Mouse (Mus musculus) T-helper 2 cell (primary cell): ENCODE data around the gene Pgam2.

Source experiments
- in situ Hi-C: fragments of 300-600 bp; cut with MboI, MseI; formaldehyde crosslinking; loops from one replicate; pipeline ENCODE4 v1.15.1; 2025; ENCODE audit warnings: high pct_unique_total_duplicates

The Pgam2 gene

DNA sequence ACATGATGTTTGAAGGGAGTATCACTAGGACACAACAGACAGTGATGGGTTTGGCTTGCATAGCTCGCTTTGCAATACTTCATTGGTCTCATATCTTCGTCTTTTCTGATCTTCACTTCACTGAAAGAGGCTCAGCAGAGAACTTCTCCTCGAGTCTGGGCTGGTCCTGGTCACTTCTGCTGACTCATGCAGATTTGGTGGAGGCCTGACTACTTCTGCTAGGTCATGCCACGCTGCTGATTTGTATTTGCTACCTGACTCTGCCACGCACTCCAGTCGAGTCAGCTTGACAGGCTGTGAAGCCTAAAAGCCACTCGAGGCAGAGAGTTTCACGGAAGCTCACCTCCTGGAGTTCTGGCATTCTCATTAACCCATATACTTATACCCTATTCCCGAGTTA, 4.4 kb upstream of the Pgam2 start:
- in situ Hi-C loops, result no loop called here

DNA sequence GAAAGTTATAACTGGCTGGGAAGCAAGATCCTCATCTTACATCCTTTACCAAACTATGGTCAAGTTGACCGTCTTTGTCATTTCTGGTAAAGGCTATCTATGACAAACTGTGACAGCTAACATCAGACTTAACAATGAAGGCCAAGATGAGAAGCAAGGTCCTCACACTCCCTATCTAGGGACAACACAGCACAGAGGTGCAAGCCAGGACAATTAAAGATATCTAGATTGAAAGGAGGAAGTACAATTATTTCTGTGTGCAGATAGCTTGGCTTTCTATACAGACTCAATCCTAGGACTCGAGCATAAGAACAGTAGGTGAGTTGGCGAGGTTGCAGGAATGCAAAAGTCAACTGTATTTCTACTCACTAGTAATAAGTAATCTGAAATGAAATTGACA, 2.2 kb upstream of the Pgam2 start:
- in situ Hi-C loops, result no loop called here

DNA sequence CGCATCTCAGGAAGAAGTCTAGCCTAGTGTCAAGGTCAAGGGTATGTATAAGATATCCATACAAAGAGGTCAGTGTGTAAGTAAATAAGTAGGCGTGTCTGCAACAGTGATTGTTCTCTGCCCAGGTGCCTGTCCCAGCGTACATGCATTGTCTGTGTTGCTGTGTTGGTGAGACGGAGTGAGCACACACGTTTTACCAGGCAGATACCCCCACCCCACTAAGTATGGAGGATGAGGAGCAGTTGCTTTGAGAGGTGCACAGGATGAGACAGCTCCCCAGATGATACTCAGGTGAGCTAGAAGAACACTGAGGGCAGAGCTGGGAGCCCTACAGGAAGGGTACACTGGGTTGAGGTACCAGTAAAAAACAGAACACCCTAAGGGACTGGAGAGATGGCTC, 641 bp upstream of the Pgam2 start:
- in situ Hi-C loops, result no loop called here

DNA sequence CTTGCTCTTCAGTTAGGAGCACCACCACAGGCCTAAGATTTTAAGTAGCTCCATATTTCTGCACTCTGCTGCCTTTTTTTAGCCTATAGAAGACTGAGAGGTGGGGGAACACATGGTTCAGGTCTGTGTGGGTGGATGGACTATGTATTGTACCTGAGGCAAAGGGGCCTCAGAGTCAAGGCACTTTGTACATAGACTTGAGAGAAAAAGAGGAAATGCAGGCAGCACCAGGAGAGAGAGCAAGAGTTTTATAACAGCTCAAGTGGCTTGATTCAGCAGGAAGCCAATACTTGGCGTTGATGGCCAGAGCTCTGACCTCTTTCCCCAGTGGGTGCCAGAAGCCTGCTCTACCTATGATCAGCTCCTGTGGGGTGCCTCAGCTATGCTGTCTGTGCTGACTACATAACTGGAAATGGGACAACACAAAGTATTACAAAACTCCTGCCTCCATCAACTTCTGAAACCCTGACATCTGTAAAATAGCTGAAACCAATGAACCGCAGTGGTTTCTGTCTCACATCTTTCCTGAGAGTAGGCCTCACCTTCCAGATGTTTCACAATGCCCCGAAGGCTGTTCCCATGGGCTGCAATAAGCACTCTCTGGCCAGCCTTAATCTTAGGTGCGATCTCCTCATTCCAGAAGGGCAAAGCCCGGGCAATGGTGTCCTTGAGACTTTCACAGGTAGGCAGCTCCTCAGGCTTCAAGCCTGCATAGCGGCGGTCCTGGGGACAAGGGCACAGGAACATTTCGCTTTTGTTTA, 896 bp downstream of the Pgam2 start:
- in situ Hi-C loops, result no loop called here

DNA sequence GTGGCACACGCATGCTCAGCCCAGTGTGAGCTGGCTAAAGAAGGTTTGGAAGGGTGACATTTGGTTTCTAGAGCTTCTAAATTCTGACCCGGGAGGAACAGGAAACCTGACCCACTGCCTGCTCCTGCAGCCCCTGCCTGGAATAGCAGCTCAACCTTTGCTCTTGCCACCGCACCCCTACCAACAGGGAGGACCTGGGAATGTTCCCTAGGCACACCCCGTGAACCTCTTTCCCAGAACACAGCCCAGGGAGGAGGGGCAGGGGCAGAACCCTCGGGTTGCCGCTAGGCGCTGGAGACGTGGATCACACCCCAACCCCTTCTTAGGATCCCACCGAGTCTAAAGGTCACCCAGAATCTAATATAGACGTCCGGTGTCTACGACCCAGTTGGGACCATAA, 1.5 kb downstream of the Pgam2 start:
- in situ Hi-C loops, result no loop called here

DNA sequence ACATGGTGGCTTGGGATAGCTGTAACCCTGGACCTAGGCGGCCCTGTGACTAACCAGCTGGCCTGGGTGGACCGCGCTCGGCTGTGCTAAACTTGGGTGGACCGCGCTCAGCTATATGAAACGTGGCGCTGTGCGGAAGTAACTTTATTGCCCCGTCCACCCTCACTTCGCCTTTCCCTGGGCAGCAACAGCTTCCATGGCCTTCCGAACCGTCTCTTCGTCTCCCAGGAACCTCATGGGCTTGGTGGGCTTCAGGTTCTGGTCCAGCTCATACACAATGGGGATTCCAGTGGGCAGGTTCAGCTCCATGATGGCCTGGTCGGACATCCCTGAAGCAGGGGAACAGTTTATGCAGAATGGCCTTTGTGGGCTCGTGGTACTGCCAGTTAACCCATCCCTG, 2.0 kb downstream of the Pgam2 start:
- in situ Hi-C loops, result no loop called here

DNA sequence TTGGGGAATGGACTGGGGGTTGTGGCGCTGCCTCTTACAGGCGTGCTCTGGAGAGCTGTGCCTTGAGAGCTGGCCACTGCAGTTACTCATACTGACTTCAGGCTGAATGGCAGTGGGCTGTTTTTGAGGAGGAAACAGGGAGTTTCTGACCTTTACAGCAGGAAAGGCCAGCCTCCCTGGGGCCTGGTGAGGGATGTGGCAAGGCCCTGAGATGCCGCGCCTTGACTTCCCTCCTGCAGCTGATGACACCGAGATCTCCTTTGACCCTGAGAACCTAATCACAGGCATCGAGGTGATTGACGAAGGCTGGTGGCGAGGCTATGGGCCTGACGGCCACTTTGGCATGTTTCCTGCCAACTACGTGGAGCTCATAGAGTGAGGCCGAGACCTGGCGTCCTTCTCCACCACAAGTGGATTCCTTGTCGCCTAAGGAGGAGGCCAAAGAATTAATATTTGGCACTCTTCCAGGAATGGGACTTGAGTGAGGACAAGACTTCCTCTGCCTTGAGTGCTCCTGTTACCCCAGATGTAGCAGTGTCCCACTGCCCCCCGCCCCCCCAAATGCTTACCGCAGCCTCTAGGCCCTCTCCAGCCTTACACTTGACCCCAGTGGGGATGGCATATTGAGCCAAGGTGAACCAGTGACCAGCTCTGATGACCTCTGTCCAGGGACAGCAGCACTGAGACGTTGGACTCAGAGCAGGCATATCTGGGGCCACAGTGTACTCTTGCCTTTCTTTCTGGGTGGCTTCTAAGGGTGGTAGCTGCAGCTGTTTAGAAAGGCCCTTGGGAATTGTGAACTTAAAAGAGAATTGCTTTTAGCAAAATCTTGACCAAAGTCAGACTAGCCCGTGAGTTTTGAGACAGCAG, 3.7 kb downstream of the Pgam2 start:
- in situ Hi-C loops, result no loop called here

DNA sequence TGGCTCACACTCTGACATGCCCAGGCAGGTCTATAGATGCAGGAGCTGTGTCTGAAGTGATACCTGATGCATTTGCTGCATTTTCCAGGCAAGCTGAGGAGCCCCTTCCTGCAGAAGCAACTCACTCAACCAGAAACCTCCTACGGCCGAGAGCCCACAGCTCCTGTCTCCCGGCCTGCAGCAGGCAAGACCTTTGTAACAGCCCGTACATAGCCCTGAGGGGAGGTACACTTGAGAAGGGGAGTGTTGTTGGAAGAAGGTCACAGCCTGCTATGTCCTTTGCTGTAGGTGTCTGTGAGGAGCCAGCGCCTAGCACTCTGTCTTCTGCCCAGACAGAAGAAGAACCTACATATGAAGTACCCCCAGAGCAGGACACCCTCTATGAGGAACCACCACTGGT, 5.6 kb downstream of the Pgam2 start:
- in situ Hi-C loops, result no loop called here

DNA sequence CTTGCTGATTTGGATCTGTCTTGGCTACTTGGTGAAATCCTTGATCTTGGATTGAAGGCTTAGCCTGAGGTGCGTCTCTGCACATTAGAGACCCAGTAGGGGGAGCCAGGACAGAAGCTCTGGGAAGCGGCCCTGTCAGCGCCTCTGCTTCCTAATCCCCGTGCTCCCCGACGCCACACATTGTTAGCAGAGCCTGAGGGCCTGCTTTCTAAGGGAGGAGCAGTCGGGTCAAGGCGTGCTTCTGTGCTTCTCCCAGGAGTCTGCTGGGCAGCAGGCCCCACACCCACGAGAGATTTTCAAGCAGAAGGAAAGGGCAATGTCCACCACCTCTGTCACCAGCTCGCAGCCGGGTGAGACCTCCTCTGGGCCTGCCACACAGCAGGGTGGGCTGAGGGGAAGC, 6.2 kb downstream of the Pgam2 start:
- in situ Hi-C loops, result no loop called here

DNA sequence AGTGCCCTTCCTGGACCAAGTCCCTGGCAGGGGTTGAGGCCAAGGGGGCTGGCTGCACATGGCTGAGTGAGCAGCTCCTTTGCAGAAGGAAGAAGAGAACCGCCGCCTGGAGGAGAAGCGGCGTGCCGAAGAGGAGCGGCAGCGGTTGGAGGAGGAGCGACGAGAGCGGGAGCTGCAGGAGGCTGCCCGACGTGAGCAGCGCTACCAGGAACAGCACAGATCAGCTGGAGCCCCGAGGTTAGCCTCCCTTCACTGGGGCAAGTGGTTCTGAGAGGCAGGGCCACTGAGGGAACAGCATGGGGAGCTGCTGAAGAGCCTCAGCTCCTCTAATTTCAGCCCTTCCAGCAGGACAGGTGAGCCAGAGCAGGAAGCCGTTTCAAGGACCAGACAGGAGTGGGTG, 6.6 kb downstream of the Pgam2 start:
- in situ Hi-C loops, result no loop called here

DNA sequence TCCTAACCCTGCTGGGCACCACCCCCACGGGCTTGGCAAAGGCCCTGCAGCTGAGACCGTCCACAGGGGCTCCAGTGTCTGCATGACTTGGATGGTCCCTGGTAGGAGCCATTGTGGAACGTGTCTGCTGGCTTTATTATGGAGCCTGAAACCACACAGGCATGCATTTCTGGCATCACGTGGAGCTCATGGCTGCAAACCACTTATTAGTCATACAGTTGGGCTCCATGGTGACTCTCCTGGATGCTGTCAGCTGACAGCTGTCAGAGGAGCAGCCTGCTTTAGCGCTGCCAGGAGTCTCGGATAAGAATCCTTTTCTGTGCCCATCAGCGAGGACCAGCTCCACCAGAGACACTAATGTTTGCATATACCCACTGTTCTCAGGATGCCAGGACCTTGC, 7.8 kb downstream of the Pgam2 start:
- in situ Hi-C loops, result no loop called here

DNA sequence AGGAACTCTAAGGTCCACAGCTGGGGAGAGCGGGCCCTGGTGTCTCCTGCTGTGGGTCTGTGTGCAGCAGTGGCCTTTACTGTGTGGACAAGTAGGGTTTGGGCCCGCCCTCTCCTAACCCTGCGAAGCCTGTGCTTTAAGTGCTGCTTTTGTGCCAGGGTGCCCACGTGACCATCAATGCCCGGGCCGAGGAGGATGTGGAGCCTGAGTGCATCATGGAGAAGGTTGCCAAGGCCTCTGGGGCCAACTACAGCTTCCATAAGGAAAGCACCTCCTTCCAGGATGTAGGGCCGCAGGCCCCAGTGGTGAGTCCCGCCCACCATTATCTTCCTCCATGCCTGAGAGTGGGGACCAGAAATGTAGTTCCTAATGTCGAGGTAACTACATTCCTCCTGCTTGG, 8.2 kb downstream of the Pgam2 start:
- in situ Hi-C loops, result no loop called here

DNA sequence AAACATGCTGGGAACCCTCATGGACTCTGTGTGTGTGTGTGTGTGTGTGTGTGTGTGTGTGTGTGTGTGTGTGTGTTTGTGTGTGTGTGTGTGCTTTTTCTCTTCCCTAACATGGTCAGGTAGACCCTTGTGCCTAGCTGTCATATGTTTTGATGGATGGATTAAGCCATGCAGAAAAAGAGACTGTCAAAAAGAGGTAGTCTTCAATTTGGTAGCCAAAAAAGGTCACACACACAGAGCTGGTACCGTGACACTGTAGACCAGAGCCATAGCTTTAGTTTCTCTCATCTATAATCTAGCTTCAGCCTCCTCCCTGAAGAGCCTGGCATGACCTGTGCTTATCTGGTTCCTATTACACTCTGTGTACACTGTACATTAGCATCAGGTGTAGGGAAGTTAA, 13.1 kb downstream of the Pgam2 start:
- in situ Hi-C loops, result no loop called here

DNA sequence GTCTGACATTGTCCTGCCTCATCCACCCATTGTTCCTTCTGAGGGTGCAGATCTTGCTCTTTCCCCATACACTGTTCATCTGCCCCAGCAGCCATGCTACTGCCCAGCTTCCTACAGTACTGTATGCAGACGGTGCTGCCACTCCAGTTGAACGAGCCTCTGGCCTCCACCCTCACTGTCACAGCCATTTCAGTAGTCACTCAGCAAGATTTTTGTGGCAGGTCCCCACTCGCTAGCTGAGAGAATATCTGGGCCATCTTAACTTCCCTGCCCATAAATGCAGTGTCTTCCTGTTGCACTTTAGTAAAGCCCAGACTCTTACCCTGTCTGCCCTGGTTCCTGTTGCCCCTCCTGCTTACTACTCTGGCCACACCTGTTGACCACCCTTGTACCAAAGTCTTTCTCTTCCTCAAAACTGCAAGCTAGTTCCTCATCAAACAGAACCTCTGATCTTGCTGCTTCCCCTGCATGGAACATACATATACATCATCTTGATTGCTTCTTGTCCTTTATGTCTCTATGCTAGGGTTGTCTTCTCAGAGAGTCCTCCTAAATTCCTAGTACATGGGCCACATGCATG, 13.7 kb downstream of the Pgam2 start:
- in situ Hi-C loops, result loop anchor here (5.0 kb wide), 1 partner anchor 83 kb away; no protein-coding TSS in a partner anchor

DNA sequence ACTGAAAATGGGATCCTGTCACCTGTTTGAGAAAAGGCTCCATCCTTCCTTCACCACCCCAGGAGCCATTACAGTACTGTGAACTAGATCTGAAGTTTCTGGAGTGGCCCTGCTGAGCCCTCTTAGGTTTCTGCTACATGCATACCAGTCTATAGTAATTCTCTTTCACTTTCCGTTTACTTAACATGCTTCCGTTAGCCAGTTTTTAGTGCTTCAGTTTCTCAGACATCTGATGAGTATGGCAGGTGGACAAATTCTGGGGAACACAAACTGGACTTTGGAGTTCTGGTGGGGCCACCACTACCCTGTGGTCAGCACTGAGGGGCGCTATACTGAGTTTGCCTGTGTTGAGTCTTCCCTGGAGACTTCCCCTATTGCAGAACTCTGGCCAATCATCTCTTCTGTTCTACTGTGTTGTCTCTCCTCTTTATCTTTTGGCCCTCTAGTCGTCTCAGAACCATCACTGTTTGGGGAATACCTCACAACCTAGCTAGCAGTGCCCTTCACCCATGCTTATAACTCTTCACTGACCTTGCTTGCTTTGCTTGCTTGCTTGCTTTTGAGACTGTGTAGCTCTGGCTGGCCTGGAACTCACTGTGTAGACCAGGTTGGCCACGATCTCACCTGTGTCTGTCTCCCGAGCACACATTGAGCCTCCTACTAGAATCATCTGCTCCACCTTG, 14.3 kb downstream of the Pgam2 start:
- in situ Hi-C loops, result loop anchor here (5.0 kb wide), 1 partner anchor 82 kb away; no protein-coding TSS in a partner anchor

DNA sequence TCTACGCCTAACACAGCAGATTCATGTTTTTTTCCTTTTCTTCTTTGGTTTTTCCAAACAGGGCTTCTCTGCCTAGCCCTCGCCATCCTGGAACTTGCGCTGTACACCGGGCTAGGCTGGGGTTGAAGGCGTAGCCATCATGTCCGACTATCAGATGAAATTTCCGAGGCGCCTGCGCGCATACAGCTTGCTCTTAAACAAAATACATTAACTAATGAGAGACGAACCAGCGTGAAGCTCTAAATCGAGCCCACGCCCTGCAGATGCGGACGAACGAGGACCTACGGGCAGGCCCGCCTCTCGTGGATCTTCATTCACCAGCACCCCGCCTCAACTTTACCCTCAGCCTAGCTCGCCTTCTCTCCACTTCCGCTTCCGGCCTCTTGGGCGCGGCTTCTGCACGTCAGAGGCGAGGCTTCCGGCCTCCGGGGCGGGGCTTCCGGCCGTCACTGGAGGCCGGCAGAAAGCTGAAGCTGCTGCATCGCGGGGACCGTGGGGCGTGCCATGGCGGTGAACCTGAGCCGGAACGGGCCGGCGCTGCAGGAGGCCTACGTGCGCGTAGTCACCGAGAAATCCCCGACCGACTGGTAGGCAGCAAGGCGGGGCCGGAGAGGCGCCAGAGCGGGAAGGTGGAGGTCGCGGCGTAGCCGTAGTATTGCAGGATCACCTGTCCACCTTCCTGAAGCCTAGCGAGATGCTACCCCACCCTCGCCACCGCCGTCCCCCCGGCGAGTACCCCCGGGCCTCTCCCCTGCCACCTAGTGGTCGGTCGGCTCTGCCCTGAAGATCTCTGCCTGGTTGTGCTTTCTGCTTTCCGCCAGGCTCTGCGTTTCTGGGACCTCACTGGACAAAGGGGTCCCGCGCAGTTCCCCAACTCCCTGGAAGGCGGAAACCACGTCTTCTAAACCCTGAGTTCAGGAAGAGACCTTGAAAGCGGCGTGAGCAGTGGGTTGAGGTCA, 15.2 kb downstream of the Pgam2 start, which contains the start of gene Dbnl:
Dbnl (plus strand) TSS at position 433 of the 959 bp plus-strand sequence.
- in situ Hi-C loops, result loop anchor here (5.0 kb wide), 1 partner anchor 81 kb away; no protein-coding TSS in a partner anchor

DNA sequence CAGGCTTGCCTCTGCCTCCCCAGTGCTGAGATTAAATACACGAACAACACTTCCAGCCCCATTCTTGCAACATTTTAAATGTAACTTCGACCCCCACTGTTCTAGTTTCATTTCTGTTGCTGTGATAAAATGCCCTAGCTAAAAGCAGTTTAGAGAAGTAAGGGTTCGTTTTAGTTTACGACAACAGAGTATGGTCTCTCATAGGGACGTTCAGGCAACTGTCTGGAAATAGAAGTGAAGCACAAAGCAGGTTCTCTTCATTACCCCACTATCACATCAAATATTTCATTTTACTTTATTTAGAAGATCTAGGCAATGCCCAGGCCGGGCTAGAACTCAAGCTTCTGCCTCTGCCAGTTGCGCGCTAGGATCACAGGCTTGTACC, 15.9 kb downstream of the Pgam2 start:
- in situ Hi-C loops, result loop anchor here (5.0 kb wide), 1 partner anchor 80 kb away; no protein-coding TSS in a partner anchor

DNA sequence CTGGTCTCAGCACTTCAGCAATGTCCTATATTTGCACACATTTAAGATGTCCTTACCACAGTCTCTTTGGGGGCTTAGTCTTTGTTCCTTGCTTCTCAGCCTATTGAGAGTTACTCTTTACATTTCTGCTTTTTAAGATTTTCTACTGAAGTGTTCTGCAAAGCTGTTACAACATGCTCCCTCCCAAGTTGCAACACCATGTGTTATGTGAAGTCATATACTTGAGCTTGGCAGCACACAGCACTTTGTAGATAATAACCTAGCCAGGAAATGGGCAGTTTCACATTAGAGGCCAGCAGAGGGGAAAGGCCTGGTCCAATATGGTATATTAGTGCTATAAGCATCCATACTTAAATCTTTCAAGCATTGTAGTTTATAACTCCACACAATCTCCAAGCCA, 17.8 kb downstream of the Pgam2 start:
- in situ Hi-C loops, result loop anchor here (5.0 kb wide), 1 partner anchor 78 kb away; no protein-coding TSS in a partner anchor

DNA sequence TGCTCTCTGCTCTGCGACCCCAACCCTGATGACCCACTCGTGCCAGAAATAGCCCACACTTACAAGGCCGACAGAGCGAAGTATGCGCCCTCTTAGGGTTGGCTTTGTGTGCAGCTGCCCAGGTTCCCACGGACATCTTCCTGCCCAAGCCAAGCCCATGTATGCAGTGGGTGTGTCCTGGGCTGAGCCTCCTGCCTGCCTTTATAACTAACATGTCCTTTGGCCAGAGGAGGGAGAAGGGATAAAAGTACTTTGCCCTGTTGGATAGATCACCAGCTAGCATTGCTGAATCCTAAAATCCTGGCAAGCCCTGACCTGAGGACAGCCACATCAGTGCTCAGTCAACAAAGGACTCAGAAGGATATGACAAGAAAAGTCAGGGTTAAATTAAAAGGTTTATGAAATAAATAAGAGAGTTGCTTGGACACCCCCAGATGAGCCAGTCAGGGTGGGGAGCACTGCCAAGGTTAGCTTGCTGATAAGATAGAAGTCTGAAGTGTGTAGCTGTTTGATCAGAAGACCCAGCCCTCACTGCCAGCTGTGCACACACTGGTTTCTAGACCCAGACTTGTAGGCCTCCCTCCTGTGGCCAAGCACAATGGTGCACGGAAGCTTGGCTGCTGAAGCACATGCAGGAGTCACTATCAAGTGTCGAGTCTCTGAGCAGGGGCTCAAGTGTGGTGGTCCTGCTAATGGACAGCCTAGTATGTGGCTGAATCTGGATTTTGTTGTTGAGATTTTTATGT, 21.2 kb downstream of the Pgam2 start:
- in situ Hi-C loops, result no loop called here

DNA sequence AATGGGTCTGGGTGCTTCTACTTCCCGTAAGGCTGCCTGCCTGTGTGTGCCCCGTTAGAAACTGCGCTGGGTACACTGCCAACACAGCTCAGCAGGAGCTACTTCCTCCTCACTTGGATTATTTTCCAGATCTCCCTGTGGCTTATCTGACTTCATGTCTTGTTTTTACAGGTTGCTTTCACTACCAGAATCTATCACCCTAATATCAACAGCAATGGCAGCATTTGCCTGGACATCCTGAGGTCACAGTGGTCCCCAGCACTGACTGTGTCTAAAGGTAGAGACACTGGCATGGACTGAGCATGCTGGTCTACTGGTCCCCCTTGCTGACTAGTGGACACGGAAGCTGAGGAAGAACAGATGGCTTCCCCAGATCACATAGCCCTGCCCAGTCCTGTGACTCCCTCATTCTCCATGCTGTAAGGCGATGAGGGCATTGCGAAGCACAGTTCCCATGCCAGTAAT, 23.5 kb downstream of the Pgam2 start:
- in situ Hi-C loops, result no loop called here
